Comparison of ENCODE assay signal across 9 mouse cellular contexts in the genomic region with DNA sequence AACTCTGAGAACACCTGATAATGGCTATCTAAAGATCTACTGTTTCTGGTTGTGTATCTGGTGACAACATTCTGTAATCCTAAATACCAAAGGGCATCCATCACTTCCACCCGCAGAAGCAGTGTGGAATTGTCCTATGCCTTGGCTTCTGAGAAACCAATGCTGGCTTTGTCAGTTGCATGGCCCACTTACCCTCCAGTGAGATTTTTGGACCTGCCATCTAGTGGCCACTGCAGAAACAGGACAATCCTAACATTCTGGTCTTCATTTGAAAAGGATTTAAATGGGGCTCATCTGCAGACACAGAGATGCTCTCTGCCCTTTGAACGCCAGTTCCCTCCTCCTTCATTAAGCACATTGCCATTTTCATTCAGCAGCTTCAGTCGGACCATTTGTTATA.
DNase-seq lines count a peak whose midpoint lies in the region; ATAC-seq and TF ChIP-seq lines count a peak whose summit lies in the region.
"Had no signal": no experiment of that assay in that cellular context is flagged by ENCODE, and none has a peak within 500 bp of the region (broad histone marks: within the 10 kb centered on the region; RNA-seq: fewer than 3 reads in every experiment).

No protein-coding gene starts in this region.

- H3K4me1 ChIP-seq in kidney, embryonic 15.5 days, result 0 out of 2 replicates have a peak, but pooled peaks cover 4% of the 10 kb centered on the region
- no peaks in the 10 kb centered on the region for H3K4me1 ChIP-seq in E14TG2a.4 (replicated peaks; ENCODE audit: low read depth, low read length)
- H3K4me1 ChIP-seq in forebrain, embryonic 15.5 days, result no peaks in the 10 kb centered on the region
- H3K4me1 ChIP-seq in midbrain, embryonic 15.5 days, result no peaks in the 10 kb centered on the region

- H3K4me3 ChIP-seq in kidney, embryonic 15.5 days (replicated peaks), result no peak overlapping the region
- no peak overlapping the region for H3K4me3 ChIP-seq in E14TG2a.4 (replicated peaks; ENCODE audit: low read length)
- no peak overlapping the region for H3K4me3 ChIP-seq in forebrain, embryonic 15.5 days
- H3K4me3 ChIP-seq in midbrain, embryonic 15.5 days, result no peak overlapping the region
- H3K4me3 ChIP-seq: midbrain, embryonic 12.5 days had no signal

- 52% methylated on average over 3 of the region's 3 CpGs for WGBS in kidney, embryonic 15.5 days
- 34% methylated on average over 3 of the region's 3 CpGs for WGBS in forebrain, embryonic 15.5 days
- WGBS in midbrain, embryonic 15.5 days, result 41% methylated on average over 3 of the region's 3 CpGs

- no peak overlapping the region for H3K27ac ChIP-seq in kidney, embryonic 15.5 days
- H3K27ac ChIP-seq in forebrain, embryonic 15.5 days (replicated peaks), result no peak overlapping the region
- H3K27ac ChIP-seq in midbrain, embryonic 15.5 days, result no peak overlapping the region
- H3K27ac ChIP-seq: midbrain, embryonic 12.5 days had no signal

- H3K4me2 ChIP-seq in kidney, embryonic 15.5 days, result no peak overlapping the region
- H3K4me2 ChIP-seq in forebrain, embryonic 15.5 days (replicated peaks), result no peak overlapping the region
- H3K4me2 ChIP-seq in midbrain, embryonic 15.5 days, result no peak overlapping the region
- H3K4me2 ChIP-seq: midbrain, embryonic 12.5 days had no signal

- no peaks in the 10 kb centered on the region for H3K9me3 ChIP-seq in kidney, embryonic 15.5 days (replicated peaks)
- H3K9me3 ChIP-seq in E14TG2a.4 (ENCODE audit: low read length), result no peaks in the 10 kb centered on the region
- no peaks in the 10 kb centered on the region for H3K9me3 ChIP-seq in forebrain, embryonic 15.5 days
- no peaks in the 10 kb centered on the region for H3K9me3 ChIP-seq in midbrain, embryonic 15.5 days
- H3K9me3 ChIP-seq: midbrain, embryonic 12.5 days had no signal

- TF ChIP-seq CTCF in E14TG2a.4 (conservative IDR thresholded peaks at IDR 0.05; ENCODE audit: low read length), result peak; percentile 40

- DNase-seq in kidney, adult 18-20 months, result peak; percentile 45
- peak; percentile 26 to 32 for DNase-seq in adrenal gland, postnatal 36 days
- no peak for DNase-seq in layer of hippocampus, adult 11-12 months (ENCODE audit: low spot score)
- no peak for DNase-seq in Muller cell, postnatal 12 days (ENCODE audit: inconsistent ontology term)

- ATAC-seq in kidney, embryonic 15.5 days (replicated peaks; ENCODE audit: low FRiP score), result no peak
- 0 out of 2 replicates have a peak, but pooled peaks have one; percentile 46 for ATAC-seq in forebrain, embryonic 15.5 days (replicated peaks)
- 0 out of 2 replicates have a peak, but pooled peaks have one; percentile 27 for ATAC-seq in midbrain, embryonic 15.5 days (replicated peaks)

- 0 out of 2 replicates have a peak, but pooled peaks cover 3% of the 10 kb centered on the region for H3K36me3 ChIP-seq in kidney, embryonic 15.5 days
- H3K36me3 ChIP-seq in E14TG2a.4 (ENCODE audit: insufficient read depth, low read length), result no peaks in the 10 kb centered on the region
- H3K36me3 ChIP-seq in forebrain, embryonic 15.5 days, result no peaks in the 10 kb centered on the region
- no peaks in the 10 kb centered on the region for H3K36me3 ChIP-seq in midbrain, embryonic 15.5 days (replicated peaks)
- H3K36me3 ChIP-seq: midbrain, embryonic 12.5 days had no signal

- no peaks in the 10 kb centered on the region for H3K27me3 ChIP-seq in kidney, embryonic 15.5 days
- no peaks in the 10 kb centered on the region for H3K27me3 ChIP-seq in E14TG2a.4 (ENCODE audit: insufficient read depth, low read length)
- no peaks in the 10 kb centered on the region for H3K27me3 ChIP-seq in forebrain, embryonic 15.5 days
- H3K27me3 ChIP-seq in midbrain, embryonic 15.5 days (replicated peaks), result no peaks in the 10 kb centered on the region
- H3K27me3 ChIP-seq: midbrain, embryonic 12.5 days had no signal

- H3K9ac ChIP-seq in kidney, embryonic 15.5 days, result no peak overlapping the region
- H3K9ac ChIP-seq in forebrain, embryonic 15.5 days (replicated peaks), result no peak overlapping the region
- no peak overlapping the region for H3K9ac ChIP-seq in midbrain, embryonic 15.5 days
- H3K9ac ChIP-seq: midbrain, embryonic 12.5 days had no signal

Comparison
In these comparisons a context has a peak if more than half of its experiments do, and no peak if none do; other contexts are left out.
1. DNase-seq: peak in kidney, adult 18-20 months (single experiment) and adrenal gland, postnatal 36 days (2 of 2); none in layer of hippocampus, adult 11-12 months (single experiment) and Muller cell, postnatal 12 days (single experiment).